Mouse (Mus musculus) megakaryocyte, embryonic 14.5 days (primary cell): ENCODE measurements at regions not wholly inside any gene's neighbourhood (a gene's known extent, or its start where the extent isn't known, plus 50 kb on each side); places are given as distances from the start of the nearest gene placed in this dataset.

Experiments used
- H3K27me3 ChIP-seq: replicated peaks from 2 replicates; pipeline ENCODE3; 2012; ENCODE audit warnings: inconsistent platforms
- H3K36me3 ChIP-seq: replicated peaks from 2 replicates; pipeline ENCODE3; 2012; ENCODE audit warnings: low read length, inconsistent platforms, mixed read lengths
- H3K4me1 ChIP-seq: 2 replicates; pipeline ENCODE4 v1.6.1; 2012; ENCODE audit warnings: inconsistent platforms
- H3K4me3 ChIP-seq: replicated peaks from 2 replicates; pipeline ENCODE3; 2012; ENCODE audit warnings: moderate library complexity, mild to moderate bottlenecking, inconsistent platforms
- H3K9me3 ChIP-seq: 2 replicates; pipeline ENCODE4 v1.6.1; 2012; ENCODE audit warnings: inconsistent platforms
- FLI1 ChIP-seq: IDR thresholded peaks from 2 replicates; pipeline ENCODE4 v1.6.1; 2012; ENCODE audit warnings: low read length, inconsistent platforms, mixed read lengths
- GATA1 ChIP-seq: IDR thresholded peaks from 3 replicates; pipeline ENCODE4 v1.6.1; 2012; ENCODE audit warnings: mixed read lengths, low read length, inconsistent platforms, borderline replicate concordance

DNA sequence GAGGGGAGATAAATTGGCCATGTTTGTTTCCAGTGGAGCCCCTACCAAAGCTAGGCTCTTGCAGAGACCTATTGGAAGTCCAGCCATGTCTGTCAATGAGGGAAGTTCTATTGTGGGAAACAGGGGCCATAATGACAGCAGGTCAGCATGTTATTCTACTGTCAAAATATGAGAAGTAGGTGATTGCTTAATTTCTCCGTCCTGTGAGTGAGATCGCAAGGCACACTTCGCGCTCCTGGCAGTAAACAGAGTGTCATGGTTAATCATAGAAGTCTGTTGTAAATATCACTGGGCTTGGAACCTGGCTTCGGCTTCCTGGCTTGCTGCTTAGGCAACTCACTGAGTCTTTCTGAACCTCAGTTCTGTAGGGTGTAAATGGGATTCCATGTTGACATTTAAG, 72.5 kb upstream of the Ccdc122 start:
- H3K36me3 ChIP-seq, result no peaks in the 10 kb centered on the region
- H3K4me1 ChIP-seq, result peaks cover 13% of the 10 kb centered on the region
- no peak overlapping the region for H3K4me3 ChIP-seq
- TF ChIP-seq FLI1 (no peak), GATA1 (no peak)
- H3K9me3 ChIP-seq, result no peaks in the 10 kb centered on the region
- peaks cover 14% of the 10 kb centered on the region for H3K27me3 ChIP-seq

DNA sequence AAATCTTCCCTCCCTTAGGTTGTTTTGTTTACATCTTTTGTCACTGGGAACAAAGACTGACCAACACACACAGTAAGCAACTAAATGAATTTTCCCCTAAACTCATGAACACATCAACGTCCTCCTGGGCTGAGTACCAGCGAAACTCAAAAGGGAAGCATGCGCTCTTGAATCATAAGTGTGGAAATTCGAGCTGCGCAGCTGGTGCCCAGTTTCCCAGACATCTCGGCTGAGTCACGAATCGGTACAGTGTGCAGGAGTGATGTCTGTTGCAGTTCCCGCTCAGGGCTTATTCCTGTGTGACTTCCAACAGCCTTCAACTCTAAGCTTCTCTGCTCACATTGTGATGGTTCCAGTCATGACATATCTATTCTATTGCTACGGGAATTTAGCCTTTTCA, 77.7 kb upstream of the Ccdc122 start:
- H3K4me1 ChIP-seq, result peaks cover 21% of the 10 kb centered on the region
- H3K36me3 ChIP-seq, result no peaks in the 10 kb centered on the region
- H3K27me3 ChIP-seq, result peaks cover 24% of the 10 kb centered on the region
- H3K9me3 ChIP-seq, result no peaks in the 10 kb centered on the region
- TF ChIP-seq FLI1 (no peak), GATA1 (no peak)
- H3K4me3 ChIP-seq, result no peak overlapping the region

DNA sequence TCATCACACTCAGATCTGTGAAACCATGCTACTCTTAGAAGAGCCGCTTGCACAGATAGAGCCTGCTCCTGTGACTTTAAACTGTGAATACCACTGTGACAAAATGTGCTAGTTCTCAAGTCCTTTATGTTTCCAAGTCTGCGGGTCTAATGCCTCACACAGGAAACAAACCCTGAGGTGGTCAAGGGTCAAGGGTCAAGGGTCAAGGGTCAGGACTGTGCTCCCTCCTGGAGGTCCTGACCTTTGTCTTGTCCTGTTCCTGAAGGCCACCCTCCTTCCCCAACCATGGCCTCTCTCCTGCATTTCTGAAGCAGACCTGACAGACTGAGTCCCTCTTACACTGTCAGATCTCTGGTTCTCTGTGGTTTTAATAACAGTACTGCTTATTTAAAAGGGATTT, 79.4 kb upstream of the Ccdc122 start:
- TF ChIP-seq FLI1 (no peak), GATA1 (no peak)
- Histone ChIP-seq H3K36me3 (no peaks in the 10 kb centered on the region), H3K27me3 (peaks cover 24% of the 10 kb centered on the region), H3K4me1 (peaks cover 21% of the 10 kb centered on the region), H3K4me3 (no peak overlapping the region), H3K9me3 (no peaks in the 10 kb centered on the region)

DNA sequence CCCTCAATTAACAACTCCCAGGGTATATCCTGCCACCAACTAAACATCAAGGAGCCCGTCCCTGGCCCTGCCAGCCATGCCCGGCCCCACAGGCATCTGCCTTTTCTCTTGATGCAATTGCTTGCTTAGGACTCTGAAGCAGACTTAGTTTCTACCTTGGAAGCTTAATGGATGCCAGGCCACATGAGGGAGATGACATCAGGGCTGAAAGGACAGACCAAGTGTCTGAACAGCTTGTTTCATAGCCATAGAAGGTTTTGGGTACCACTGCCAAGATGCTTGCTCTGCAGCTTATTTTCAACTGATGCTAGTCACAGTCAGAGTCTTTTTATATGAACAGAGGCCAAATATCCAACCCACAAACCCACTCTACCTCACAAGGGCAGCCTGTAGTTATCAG, 83.4 kb upstream of the Ccdc122 start:
- H3K9me3 ChIP-seq, result no peaks in the 10 kb centered on the region
- H3K4me1 ChIP-seq, result peaks cover 24% of the 10 kb centered on the region
- no peaks in the 10 kb centered on the region for H3K36me3 ChIP-seq
- H3K27me3 ChIP-seq, result peaks cover 7% of the 10 kb centered on the region
- H3K4me3 ChIP-seq, result no peak overlapping the region
- TF ChIP-seq GATA1 (no peak), FLI1 (no peak)

DNA sequence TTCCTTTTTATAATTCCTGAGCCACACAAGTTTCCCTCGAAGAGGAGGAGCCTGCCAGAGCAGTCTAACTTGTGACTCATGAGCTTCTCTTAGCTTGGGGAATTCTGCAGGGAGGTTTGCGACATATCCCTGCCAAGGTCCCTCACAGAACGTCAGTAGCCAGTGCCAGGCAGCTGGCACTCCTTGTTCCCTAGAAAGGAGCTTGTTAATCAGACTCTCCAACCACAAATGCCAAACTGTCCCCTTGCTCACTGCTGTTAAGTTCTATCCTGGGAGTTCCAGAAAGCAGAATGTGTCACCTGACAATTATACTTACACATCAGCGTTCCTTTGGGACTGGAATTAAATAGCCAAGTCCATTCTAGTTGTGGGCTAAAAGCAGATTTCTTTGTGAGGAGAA, 85.1 kb upstream of the Ccdc122 start:
- H3K4me3 ChIP-seq, result no peak overlapping the region
- TF ChIP-seq FLI1 (no peak), GATA1 (no peak)
- peaks cover 33% of the 10 kb centered on the region for H3K4me1 ChIP-seq
- no peaks in the 10 kb centered on the region for H3K36me3 ChIP-seq
- peaks cover 5% of the 10 kb centered on the region for H3K27me3 ChIP-seq
- no peaks in the 10 kb centered on the region for H3K9me3 ChIP-seq

DNA sequence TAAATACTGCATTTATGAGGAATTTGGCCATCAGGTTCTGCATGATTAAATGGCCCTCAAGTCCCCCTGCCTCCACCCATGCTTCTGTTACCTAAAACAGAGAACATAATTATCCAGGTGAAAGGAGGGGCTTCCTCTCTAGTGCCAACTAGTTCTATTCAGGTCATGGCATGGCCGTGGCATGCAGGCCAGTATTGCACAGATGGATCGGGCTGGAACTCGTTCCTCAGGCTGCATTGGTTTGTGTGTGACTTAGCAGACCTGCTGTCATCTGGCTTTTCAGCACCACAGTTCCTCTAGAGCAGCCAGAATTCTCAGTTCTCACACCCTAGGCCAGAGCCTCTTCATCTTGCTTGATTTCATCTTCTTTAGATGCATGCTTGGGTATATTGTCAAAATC, 87.2 kb upstream of the Ccdc122 start:
- peaks cover 3% of the 10 kb centered on the region for H3K27me3 ChIP-seq
- TF ChIP-seq FLI1 (no peak), GATA1 (no peak)
- H3K36me3 ChIP-seq, result no peaks in the 10 kb centered on the region
- no peak overlapping the region for H3K4me3 ChIP-seq
- no peaks in the 10 kb centered on the region for H3K9me3 ChIP-seq
- peaks cover 37% of the 10 kb centered on the region for H3K4me1 ChIP-seq

DNA sequence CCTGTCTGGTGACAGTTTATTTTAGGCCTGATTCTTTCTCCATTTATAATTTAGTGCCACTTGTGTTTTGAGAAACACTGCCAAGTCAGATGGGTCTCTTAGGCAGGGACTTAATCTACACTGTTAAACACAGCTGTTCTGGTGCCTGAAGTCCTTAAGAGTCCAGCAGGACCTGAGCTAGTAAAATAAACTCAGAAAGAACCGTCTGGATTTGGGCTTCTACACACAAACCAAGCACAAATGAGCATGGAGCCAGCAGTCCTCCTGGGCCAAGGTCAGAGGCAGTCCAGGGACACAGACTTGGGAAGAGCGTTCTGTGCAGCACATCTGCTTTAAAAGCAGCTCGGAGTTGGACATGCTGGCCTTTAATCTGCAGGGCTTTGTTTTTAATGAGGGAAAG, 87.6 kb upstream of the Ccdc122 start:
- no peak overlapping the region for H3K4me3 ChIP-seq
- TF ChIP-seq GATA1, result no peak
- TF ChIP-seq FLI1, result no peak
- peaks cover 37% of the 10 kb centered on the region for H3K4me1 ChIP-seq

DNA sequence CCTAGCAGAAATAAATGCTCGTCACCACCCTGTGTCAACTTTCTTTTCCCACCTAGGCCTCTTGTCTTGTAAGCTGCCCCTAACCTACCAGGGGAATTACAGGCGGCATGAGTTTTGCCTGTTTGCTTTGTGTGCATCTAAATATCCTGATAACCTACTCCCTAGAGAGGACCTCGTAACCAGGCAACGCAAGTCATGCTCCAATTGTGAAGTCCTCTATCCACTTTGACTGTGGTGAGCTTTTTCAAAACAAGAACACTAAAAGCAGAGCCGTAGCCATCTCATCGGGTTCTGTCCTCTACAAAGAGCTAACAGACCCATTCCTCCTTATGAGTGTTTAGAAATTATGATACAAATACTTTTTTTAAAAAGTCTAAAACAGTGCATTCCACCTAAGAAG, 88.1 kb upstream of the Ccdc122 start:
- Histone ChIP-seq H3K36me3 (no peaks in the 10 kb centered on the region), H3K27me3 (peaks cover 2% of the 10 kb centered on the region), H3K4me3 (no peak overlapping the region), H3K9me3 (no peaks in the 10 kb centered on the region), H3K4me1 (peaks cover 37% of the 10 kb centered on the region)
- TF ChIP-seq GATA1 (no peak), FLI1 (no peak)

More for the DNA sequence above, 87.6 kb upstream of the Ccdc122 start:
- H3K36me3 ChIP-seq, result no peaks in the 10 kb centered on the region
- no peaks in the 10 kb centered on the region for H3K9me3 ChIP-seq
- H3K27me3 ChIP-seq, result peaks cover 2% of the 10 kb centered on the region

DNA sequence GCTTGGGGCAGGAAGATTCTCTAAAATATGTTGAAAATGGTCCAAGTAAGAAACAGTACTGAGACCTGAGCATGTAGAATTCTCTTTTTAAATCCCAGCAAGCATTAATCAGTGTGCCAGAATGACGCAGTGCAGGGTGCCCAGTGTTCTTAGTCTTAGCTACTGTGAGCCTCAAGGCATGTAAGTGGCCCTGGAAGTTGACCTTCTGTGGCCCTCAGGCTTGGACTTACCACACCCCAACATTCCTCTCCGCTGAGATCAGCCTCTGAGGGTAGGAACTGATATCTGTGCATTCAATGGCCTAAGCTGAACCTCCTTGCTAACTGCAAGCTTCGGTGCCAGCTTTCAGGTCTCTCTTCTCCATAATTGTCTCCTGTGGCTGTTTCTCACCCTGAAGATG, 89.4 kb upstream of the Ccdc122 start:
- H3K4me3 ChIP-seq, result no peak overlapping the region
- H3K36me3 ChIP-seq, result no peaks in the 10 kb centered on the region
- H3K4me1 ChIP-seq, result peaks cover 37% of the 10 kb centered on the region
- no peaks in the 10 kb centered on the region for H3K9me3 ChIP-seq
- TF ChIP-seq FLI1 (no peak), GATA1 (no peak)
- peaks cover 2% of the 10 kb centered on the region for H3K27me3 ChIP-seq

DNA sequence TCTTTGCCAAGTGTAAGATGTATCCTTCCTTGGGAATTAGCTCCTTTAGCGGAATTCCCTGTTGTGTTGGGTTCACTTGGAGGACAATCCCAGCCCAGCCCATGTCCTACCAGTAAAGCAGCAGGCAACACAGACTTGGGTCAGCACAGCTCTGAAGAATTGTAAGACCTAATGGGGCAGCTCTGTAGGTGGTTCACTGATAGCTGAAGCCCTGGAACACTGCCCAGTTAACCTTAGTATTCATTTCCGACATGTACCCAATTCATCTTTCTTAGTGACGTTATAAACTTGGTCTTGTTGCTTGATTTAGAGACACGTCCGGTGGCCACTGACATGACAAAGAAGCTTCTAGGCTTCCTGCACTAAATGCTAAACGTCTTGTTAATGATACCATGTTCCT, 90.9 kb upstream of the Ccdc122 start:
- no peaks in the 10 kb centered on the region for H3K9me3 ChIP-seq
- H3K4me1 ChIP-seq, result peaks cover 41% of the 10 kb centered on the region
- H3K27me3 ChIP-seq, result peaks cover 2% of the 10 kb centered on the region
- H3K4me3 ChIP-seq, result no peak overlapping the region
- H3K36me3 ChIP-seq, result no peaks in the 10 kb centered on the region
- TF ChIP-seq GATA1 (no peak), FLI1 (no peak)

DNA sequence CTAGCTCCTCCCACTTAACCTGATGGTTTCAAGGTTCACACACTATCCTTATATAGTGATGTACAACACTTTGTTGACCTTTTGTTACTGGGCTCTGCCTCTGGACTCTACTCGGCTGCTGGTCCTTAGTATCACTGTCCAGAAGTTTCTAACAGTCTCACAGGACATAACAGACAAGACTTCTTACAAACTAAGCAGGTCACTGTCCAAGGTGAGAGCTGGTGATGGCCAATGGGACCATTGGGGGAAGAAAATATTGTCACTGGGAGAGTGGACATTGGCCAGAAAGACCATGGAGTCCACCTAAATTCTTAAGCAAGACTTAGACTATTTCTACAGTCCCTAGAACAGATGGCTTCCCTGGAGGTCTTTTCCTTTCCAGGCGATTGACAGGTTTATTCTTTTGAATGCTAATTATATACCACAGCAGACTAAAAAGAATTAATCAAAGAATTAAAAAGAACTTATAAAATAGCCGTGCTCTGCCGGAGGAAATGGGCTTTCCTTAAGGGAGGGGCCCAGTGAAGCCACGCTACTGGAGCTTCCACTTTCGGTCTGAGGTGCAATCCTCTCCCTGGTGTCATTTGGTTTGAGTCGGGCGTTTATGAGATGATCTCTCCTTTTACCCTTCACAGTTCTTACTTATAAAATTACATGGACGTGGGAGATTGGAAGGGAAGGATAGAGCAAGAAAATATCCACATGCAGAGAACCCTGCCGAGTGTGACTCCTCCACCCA, 94.9 kb upstream of the Ccdc122 start:
- no peak overlapping the region for H3K4me3 ChIP-seq
- H3K4me1 ChIP-seq, result peaks cover 30% of the 10 kb centered on the region
- H3K36me3 ChIP-seq, result no peaks in the 10 kb centered on the region
- TF ChIP-seq FLI1, result no peak
- TF ChIP-seq GATA1, result no peak
- peaks cover 5% of the 10 kb centered on the region for H3K27me3 ChIP-seq
- no peaks in the 10 kb centered on the region for H3K9me3 ChIP-seq
